In the genomic region with DNA sequence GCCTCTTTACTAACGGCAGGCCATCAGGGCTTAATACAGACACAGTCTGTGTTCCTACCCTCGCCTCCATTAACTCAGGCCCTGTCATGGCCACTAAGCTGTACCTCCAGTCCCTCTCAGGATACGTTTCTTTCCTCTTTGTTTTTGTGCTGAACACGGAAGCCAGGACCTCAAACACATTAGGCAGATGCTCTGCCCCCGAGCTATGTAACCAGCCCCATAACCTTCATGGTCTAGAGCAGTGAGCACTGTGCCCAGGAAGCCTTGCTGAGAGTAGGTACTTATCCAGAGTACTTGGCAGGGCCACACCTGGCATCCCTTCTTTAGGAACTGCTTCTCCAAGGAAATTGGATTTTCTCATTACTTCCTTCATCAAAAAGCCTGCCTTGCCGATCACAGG, we compare ENCODE assay signal across 12 mouse cellular contexts.
"Had no signal": no experiment of that assay in that cellular context is flagged by ENCODE, and none has a peak within 500 bp of the region (broad histone marks: within the 10 kb centered on the region; RNA-seq: fewer than 3 reads in every experiment).

No protein-coding gene starts in this region.

- H3K9me3 ChIP-seq: limb, embryonic 15.5 days; liver, embryonic 12.5 days; neural tube, embryonic 12.5 days had no signal

- H3K9ac ChIP-seq: limb, embryonic 15.5 days; liver, embryonic 12.5 days; lung, embryonic 14.5 days; neural tube, embryonic 12.5 days had no signal

- H3K4me2 ChIP-seq: limb, embryonic 15.5 days; liver, embryonic 12.5 days; lung, embryonic 14.5 days; neural tube, embryonic 12.5 days had no signal

- DNase-seq: kidney, adult 11 months; kidney, adult 9 months; kidney, postnatal 36 days; lung, embryonic 14.5 days; right cerebral cortex, adult 18-20 months; right cerebral cortex, postnatal 25 days; thymus, postnatal 36 days had no signal

- H3K36me3 ChIP-seq: limb, embryonic 15.5 days; liver, embryonic 12.5 days; neural tube, embryonic 12.5 days had no signal

- H3K4me3 ChIP-seq: limb, embryonic 15.5 days; liver, embryonic 12.5 days; myocyte; neural tube, embryonic 12.5 days had no signal

- H3K27ac ChIP-seq: kidney, postnatal 0 days; limb, embryonic 15.5 days; liver, embryonic 12.5 days; neural tube, embryonic 12.5 days had no signal

- H3K27me3 ChIP-seq: limb, embryonic 15.5 days; neural tube, embryonic 12.5 days had no signal

- ATAC-seq: liver, embryonic 12.5 days had no signal
